Mouse (Mus musculus): ENCODE data around the gene Sgms1.

- TF ChIP-seq CTCF (IDR thresholded peaks at IDR 0.05; ENCODE audit: low read depth, low read length) = no peak
- no peak for TF ChIP-seq POLR2A (IDR thresholded peaks at IDR 0.05; ENCODE audit: borderline replicate concordance, low read depth, low read length)
Measured at GRCm38 (mm10) chr19:32377701-32378325, 11.7 kb downstream of the Sgms1 start.
